Mouse (Mus musculus): Measurements from ENCODE around the gene Frmd6.

GRCm38 (mm10) chr12:70807975-70808374 lies 17.3 kb upstream of the Frmd6 start:
- TF ChIP-seq CTCF (IDR thresholded peaks at IDR 0.05; ENCODE audit: low read depth, low read length): no peak
- no peak for TF ChIP-seq POLR2A (IDR thresholded peaks at IDR 0.05; ENCODE audit: borderline replicate concordance, low read depth, low read length)

Measured in bone marrow macrophage, adult 2 months (primary cell).